Mouse (Mus musculus): ENCODE results near the gene Fam102a. TPM values are rescaled to one million over a fixed set of nuclear protein-coding genes. Genes with fewer than 3 reads are reported as not detected.

Gene Fam102a
- polyA plus RNA-seq, 1 experiment: 40.2 TPM

DNA sequence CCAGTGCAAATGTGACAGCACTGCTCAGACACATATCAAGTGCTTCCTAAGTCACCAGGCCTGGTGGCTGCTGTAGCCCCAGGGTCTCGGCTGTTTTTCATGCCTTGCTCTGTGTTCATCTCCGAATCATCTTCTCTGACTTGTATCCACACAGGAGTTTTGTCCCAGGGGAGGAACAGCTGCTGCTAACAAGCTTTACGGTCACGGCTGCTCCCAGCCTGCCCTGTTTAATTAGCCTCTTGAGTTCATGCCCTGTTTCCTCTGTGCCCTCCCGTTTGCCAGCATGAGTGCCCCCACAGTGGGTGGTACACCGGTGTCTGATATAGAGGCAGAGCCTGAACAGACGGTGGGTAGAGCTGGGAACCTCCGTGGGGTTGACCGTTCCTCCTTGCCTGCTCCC is 82.9 kb downstream of the Fam102a start:
- WGBS: 24% methylated on average over 9 of the region's 9 CpGs
- H3K4me3 ChIP-seq (replicated peaks; ENCODE audit: insufficient read depth, low read depth, low read length): no peak overlapping the region
- no peak for TF ChIP-seq POLR2A (IDR thresholded peaks at IDR 0.05; ENCODE audit: borderline replicate concordance, insufficient read depth, low read length)
- no peak for TF ChIP-seq CTCF (IDR thresholded peaks at IDR 0.05; ENCODE audit: borderline replicate concordance, insufficient read depth, low read depth, low read length)
- no peak for DNase-seq
- no peaks in the 10 kb centered on the region for H3K27me3 ChIP-seq (ENCODE audit: control insufficient read depth, insufficient read depth, low read length)
- H3K27ac ChIP-seq (ENCODE audit: insufficient read depth, low read length): no peak overlapping the region
- H3K4me1 ChIP-seq (ENCODE audit: control insufficient read depth, insufficient read depth, low read length): no peaks in the 10 kb centered on the region

Other genes with a start within 250 kb of the Fam102a start
- 74.0 TPM in 2 replicates for gene Golga2, start 247.9 kb upstream of the Fam102a start, polyA plus RNA-seq (2012; rRNA removed)
- gene Swi5, start 247.3 kb upstream of the Fam102a start, polyA plus RNA-seq (2012; rRNA removed): 242 and 270 TPM in 2 replicates
- 159 and 176 TPM in 2 replicates for gene Ciz1, start 183.0 kb upstream of the Fam102a start, polyA plus RNA-seq (2012; rRNA removed)
- 1,410 and 1,576 TPM in 2 replicates for gene Dnm1, start 182.0 kb upstream of the Fam102a start, polyA plus RNA-seq (2012; rRNA removed)
- gene 1110008P14Rik, start 153.4 kb upstream of the Fam102a start, polyA plus RNA-seq (2012; rRNA removed): 284 and 338 TPM in 2 replicates
- gene Lcn2, start 147.1 kb upstream of the Fam102a start, polyA plus RNA-seq (2012; rRNA removed): 0.48 and 1.0 TPM in 2 replicates
- 60.9 and 61.1 TPM in 2 replicates for gene Ptges2, start 139.4 kb upstream of the Fam102a start, polyA plus RNA-seq (2012; rRNA removed)
- 3.3 TPM in 2 replicates for gene Naif1, start 84.9 kb upstream of the Fam102a start, polyA plus RNA-seq (2012; rRNA removed)
- gene Slc25a25, start 83.9 kb upstream of the Fam102a start, polyA plus RNA-seq (2012; rRNA removed): 67.0 and 76.2 TPM in 2 replicates
- 131 and 137 TPM in 2 replicates for gene Dpm2, start 35.5 kb downstream of the Fam102a start, polyA plus RNA-seq (2012; rRNA removed)
- 25.2 and 28.4 TPM in 2 replicates for gene Pip5kl1, start 39.5 kb downstream of the Fam102a start, polyA plus RNA-seq (2012; rRNA removed)
- 0.59 and 0.60 TPM in 2 replicates for gene 9430097D07Rik, start 40.4 kb downstream of the Fam102a start, polyA plus RNA-seq (2012; rRNA removed)
- 91.4 and 101 TPM in 2 replicates for gene St6galnac4, start 51.8 kb downstream of the Fam102a start, polyA plus RNA-seq (2012; rRNA removed)
- gene St6galnac6, start 64.4 kb downstream of the Fam102a start, polyA plus RNA-seq (2012; rRNA removed): 89.5 TPM in 2 replicates
- 127 and 132 TPM in 2 replicates for gene Ak1, start 86.4 kb downstream of the Fam102a start, polyA plus RNA-seq (2012; rRNA removed)
- gene Eng, start 111.3 kb downstream of the Fam102a start, polyA plus RNA-seq (2012; rRNA removed): 28.0 and 31.6 TPM in 2 replicates
- 19.2 and 19.7 TPM in 2 replicates for gene Fpgs, start 168.8 kb downstream of the Fam102a start, polyA plus RNA-seq (2012; rRNA removed)
- 170 and 186 TPM in 2 replicates for gene Cdk9, start 177.7 kb downstream of the Fam102a start, polyA plus RNA-seq (2012; rRNA removed)
- gene Sh2d3c, start 185.7 kb downstream of the Fam102a start, polyA plus RNA-seq (2012; rRNA removed): 47.0 and 53.2 TPM in 2 replicates
- 5.6 and 7.7 TPM in 2 replicates for gene 6330409D20Rik, start 205.7 kb downstream of the Fam102a start, polyA plus RNA-seq (2012; rRNA removed)
- gene Tor2a, start 221.9 kb downstream of the Fam102a start, polyA plus RNA-seq (2012; rRNA removed): 41.6 and 43.8 TPM in 2 replicates
- gene Ttc16, start 240.3 kb downstream of the Fam102a start, polyA plus RNA-seq (2012; rRNA removed): 2.0 and 2.6 TPM in 2 replicates
- 7.4 and 8.5 TPM in 2 replicates for gene Ptrh1, start 240.5 kb downstream of the Fam102a start, polyA plus RNA-seq (2012; rRNA removed)
- gene Cfap157, start 249.1 kb downstream of the Fam102a start, polyA plus RNA-seq (2012; rRNA removed): 0.70 and 1.7 TPM in 2 replicates